Mouse (Mus musculus) activated CD4-positive, CD25-positive, alpha-beta regulatory T cell, adult 4 months (primary cell): ENCODE measurements around the gene Rilpl1. TPM values are rescaled to one million over a fixed set of nuclear protein-coding genes. Genes with fewer than 3 reads are reported as not detected.
"Not testable (repeated sequence)": the region's sequence is repeated elsewhere in the genome, so short reads cannot be mapped to it uniquely, and the experiment has no call there.

Experiments
- ATAC-seq: one replicate; pipeline ENCODE4 v1.8.0; 2017
- polyA plus RNA-seq, 2 experiments: library from polyadenylated mRNA; unstranded; fragments of 100-300 nt; shearing (Covaris generic); gene quantifications; one replicate each; pipeline ENCODE4 v1.2.1; 2017

Gene Rilpl1
- polyA plus RNA-seq, 2 experiments from 2014 or later: 0.69 to 0.86 TPM

DNA sequence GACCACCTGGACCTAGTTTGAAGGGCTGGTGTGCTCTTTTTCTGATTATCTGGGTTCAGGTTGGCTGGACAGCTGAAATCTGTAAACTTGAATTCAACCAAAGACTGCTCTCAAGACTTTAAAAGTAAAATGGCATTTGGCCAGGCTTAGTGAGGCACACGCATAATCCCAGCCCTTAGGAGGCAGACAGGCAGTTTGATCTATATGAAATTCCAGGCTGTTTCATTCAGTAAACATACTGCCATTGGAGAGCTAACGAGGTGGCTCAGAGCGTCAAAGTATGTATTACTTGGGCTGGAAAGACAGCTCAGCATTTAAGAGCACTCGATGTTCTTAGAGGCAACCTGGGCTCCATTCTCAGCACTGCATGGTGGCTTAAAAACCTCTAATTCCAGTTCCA is 39.5 kb downstream of the Rilpl1 start:
- ATAC-seq: no peak

- ATAC-seq: no peak
Observed at GRCm38 (mm10) chr5:124488885-124489284, 42.3 kb downstream of the Rilpl1 start.

- no peak for ATAC-seq
Observed at GRCm38 (mm10) chr5:124485654-124486053, 45.5 kb downstream of the Rilpl1 start.

GRCm38 (mm10) chr5:124483655-124484396 is 47.4 kb downstream of the Rilpl1 start:
- peak; percentile 30 for ATAC-seq

GRCm38 (mm10) chr5:124482966-124483654 is 48.1 kb downstream of the Rilpl1 start, which contains the start of gene Snrnp35:
Snrnp35 (plus strand) TSS chr5:124483134.
- peak; percentile 52 for ATAC-seq

GRCm38 (mm10) chr5:124482436-124482965 is 48.7 kb downstream of the Rilpl1 start:
- no peak for ATAC-seq

GRCm38 (mm10) chr5:124481714-124482113 is 49.5 kb downstream of the Rilpl1 start:
- ATAC-seq: no peak

GRCm38 (mm10) chr5:124480119-124480518 is 51.1 kb downstream of the Rilpl1 start:
- ATAC-seq: no peak

DNA sequence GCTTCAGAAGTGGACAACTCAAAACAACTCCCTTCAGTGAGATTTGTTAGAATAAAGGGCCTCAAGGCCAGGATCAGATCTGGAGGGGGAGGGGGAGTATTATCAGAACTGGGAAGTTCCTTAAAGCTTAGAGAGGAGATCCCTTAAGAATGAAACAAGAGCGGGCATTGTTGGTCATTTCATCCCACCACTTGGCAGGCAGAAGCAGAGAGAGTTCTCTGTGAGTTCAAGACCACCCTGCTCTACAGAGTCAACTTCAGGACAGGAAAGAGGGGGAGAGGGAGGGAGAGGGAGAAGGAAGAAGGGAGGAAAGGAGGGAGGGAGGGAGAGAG is 52.4 kb downstream of the Rilpl1 start:
- ATAC-seq: no peak

GRCm38 (mm10) chr5:124470591-124471171 is 60.5 kb downstream of the Rilpl1 start:
- no peak for ATAC-seq

DNA sequence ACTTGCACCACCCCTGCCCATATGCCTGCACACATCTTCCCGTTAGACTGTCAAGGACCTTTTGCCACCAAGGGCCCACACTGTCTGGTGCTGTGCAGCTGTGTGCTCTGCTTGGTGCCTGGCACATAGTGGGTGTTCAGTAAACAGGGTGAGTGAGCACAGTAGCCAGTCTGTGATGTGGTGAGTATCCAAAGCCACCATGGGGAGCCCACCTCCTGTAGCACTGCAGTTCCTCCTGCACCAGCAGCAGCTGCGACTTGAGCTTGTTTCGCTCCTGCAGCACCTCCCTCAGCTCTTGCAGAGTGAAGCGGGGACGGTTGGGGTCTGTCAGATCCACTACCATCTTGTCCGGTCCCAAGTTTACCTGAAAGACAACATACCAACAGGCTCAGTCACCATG is 61.7 kb downstream of the Rilpl1 start:
- no peak for ATAC-seq

DNA sequence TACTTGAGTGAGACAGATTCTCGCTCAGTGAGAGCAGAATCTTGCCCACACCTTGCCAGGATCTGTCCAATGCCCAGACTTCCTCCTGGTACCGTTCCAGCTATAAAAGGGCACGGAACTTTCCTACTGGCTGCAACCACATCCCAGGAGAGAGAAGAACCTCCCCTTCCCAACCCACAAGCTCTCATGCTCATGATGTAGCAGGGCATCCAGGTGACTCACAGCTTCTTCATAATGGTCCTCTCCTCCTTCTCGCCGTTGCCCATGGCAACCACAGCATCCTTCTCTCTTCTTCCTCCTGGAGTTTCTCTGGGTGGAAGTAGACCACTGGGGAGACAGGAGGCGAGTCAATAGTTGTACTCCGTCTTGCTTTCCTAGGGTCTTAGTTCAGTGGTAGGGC is 62.8 kb downstream of the Rilpl1 start:
- no peak for ATAC-seq

DNA sequence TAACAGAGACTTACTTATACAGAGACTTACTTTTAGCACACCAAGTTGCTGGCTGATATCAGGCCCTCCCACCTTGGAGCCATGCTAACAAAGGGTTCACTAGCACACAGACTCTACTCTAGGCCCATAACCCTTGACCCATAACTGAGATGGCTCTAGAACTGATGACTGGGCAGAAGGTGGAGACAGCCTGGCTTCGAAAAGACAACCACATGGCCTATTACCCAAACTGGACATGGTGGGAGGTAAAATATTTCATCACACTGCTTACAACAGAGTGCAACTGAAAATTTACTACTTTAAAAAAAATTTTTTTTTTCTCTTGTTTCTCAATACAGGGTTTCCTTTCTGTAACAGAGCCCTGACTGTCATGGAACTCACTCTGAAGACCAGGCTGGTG is 63.4 kb downstream of the Rilpl1 start:
- no peak for ATAC-seq

DNA sequence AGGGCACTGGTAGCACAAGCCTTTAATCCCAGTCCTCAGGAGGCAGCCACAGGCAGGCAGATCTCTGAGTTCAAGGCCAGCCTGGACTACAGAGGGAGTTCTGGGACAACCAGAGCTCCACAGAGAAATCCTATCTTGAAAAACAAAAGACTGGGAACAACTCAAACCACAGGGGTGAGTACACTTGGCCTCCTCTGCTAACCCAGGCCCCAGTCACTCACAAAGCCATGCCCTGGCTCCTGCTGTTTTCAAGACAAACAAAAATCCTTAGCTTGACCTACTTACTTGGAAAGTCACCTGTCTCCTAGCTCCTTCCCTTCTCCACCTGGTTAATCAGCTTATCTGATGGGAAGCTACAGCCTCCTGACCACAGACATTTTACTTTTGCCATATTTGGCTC is 66.3 kb downstream of the Rilpl1 start:
- no peak for ATAC-seq

DNA sequence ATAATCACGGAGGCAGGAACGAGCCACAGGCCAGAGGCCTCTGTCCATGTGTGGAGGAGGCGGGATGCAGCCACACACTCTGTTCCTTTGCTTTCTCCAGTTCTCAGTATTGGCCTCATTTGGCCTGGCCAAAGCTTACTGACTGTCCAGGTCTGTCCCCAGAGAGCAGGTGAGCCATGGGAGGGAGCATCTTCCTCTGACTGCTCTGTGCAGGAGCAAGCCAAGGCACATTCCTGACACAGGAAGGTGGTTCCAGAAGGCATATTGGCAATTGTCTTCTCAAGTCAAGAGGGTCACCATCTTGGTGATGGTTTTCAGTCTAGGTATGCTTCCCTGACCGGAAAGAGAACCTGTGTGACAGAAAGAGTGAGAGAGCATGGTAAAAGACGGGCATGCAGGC is 67.7 kb downstream of the Rilpl1 start:
- no peak for ATAC-seq

DNA sequence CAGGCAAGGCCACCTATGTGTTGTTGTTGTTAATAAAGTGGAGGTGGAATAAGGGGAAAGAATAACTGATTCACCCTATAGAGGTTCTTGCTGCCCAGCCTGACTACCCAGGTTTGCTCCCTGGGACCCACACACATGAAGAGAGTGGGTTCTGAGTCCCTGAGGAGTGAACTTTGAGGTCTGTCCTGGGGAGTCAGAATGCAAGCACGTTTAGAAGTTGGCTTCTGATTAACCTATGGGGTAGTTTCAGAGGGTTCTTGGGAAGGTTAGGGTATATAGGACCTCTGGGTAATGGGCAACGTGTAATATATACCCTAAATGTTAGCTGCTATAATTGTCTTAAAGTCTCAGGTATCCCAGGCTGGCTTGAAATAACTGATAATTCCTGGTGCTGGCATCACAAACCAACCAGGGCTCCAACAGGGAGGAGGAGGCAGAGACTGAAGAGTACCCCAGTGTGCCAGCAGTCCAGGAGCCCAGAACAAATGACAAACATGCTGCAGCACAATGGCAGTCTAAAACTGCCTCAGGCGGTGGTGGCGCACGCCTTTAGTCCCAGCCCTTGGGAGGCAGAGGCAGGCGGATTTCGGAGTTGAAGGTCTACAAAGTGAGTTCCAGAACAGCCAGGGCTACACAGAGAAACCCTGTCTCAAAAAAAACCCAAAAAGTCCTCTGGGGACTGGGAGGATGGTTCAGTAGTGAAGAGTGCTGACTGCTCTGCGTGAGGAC is 68.7 kb downstream of the Rilpl1 start:
- ATAC-seq: no peak

GRCm38 (mm10) chr5:124460922-124461321 is 70.3 kb downstream of the Rilpl1 start:
- ATAC-seq: not testable (repeated sequence)

DNA sequence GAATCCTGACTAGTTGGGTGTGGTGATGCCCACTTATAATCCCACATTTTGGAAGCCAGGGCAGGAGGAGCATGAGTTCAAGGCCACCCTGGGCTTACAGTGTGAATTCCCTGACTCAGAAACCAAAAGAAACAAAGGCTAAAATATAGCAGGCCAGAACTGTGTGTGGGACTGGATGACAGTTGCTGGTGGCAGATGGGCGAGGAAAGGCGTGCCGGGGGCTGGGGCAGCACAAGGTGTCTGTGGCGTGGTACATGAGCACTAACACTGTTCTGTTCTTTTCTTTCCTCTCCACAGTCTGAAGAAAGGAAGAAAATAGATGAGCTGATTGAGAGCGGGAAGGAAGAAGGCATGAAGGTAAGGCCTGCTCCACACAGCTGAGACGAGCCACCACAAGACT is 74.4 kb downstream of the Rilpl1 start:
- ATAC-seq: no peak

DNA sequence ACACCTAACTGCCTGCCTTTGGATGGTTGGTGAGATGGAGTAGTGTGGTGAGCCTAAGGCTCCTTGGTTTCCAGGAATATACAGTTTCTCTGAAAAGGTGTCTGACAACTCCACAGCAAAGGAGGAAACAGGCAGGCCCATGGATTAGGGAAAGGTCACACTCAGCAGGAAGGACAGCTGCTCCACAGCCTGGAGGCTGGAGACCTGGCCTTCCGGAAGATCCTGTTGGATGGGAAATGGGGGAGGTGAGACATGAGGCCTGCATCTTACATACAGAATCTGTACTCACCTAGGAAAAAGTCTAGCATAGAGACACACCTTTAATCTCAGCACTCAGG is 77.1 kb downstream of the Rilpl1 start:
- no peak for ATAC-seq

- no peak for ATAC-seq
Observed at GRCm38 (mm10) chr5:124453339-124454081, 77.7 kb downstream of the Rilpl1 start.

DNA sequence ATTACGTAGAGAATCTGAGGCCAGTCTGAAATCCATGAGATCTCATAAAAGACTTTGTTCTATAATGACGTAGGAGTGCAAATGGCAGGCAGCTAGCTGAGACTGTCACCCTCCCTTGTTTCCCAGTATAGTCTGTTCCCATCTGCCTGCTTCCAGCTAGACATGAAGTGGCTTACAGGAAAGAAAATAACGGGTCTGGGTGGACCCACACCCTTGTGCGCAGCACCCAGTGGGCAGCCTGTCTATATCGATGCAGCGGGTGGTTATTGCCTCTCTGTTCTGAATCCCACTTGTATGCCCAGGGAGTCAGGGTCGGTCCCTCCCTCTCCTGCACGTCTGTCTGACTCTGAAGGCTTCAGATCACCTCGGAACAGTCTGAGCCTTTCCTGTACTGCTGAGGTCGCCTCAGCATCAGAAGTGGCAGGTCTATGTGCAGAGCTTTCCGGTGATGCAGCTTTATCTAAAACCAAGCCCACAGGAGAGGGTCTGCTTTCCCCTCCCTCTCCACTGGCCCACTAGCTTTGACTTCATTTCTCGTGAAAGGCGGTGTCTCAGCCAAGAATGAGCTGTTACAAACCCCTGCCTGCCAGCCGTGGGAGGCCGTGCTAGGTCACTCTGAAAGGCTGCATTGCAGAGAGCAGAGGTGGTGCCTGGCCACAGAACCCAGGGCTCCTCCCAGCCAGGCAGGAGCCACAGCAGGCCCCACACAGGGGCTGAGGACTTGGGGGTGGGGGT is 78.5 kb downstream of the Rilpl1 start:
- ATAC-seq: no peak
